Mouse (Mus musculus) urinary bladder, adult 18-20 months (tissue): Measurements from ENCODE around the gene Myo15.
"Not testable (repeated sequence)": the region's sequence is repeated elsewhere in the genome, so short reads cannot be mapped to it uniquely, and the experiment has no call there.

Source experiments
- DNase-seq, 2 experiments: peaks; one replicate each; pipeline ENCODE4 v3.0.0; 2022; ENCODE audit warnings: low spot score in 2 of 2, mixed read lengths in 2 of 2

The Myo15 gene

GRCm38 (mm10) chr11:60469039-60469438 is at the start of gene Myo15:
Myo15 (plus strand) TSS chr11:60469339.
- no peak for DNase-seq

- DNase-seq, result no peak
Observed at GRCm38 (mm10) chr11:60422046-60422668, 47.0 kb upstream of the Myo15 start.

- no peak for DNase-seq
Observed at GRCm38 (mm10) chr11:60423006-60423405, 46.1 kb upstream of the Myo15 start.

- DNase-seq, result no peak
Observed at GRCm38 (mm10) chr11:60426417-60426816, 42.7 kb upstream of the Myo15 start.

GRCm38 (mm10) chr11:60427628-60428027 is 41.5 kb upstream of the Myo15 start:
- no peak for DNase-seq

GRCm38 (mm10) chr11:60433501-60433900 is 35.6 kb upstream of the Myo15 start:
- DNase-seq, result no peak

GRCm38 (mm10) chr11:60435133-60435532 is 34.0 kb upstream of the Myo15 start:
- no peak for DNase-seq

GRCm38 (mm10) chr11:60436618-60437017 is 32.5 kb upstream of the Myo15 start:
- no peak for DNase-seq

- not testable (repeated sequence) for DNase-seq
Observed at GRCm38 (mm10) chr11:60439621-60440020, 29.5 kb upstream of the Myo15 start.

- DNase-seq, result no peak
Observed at GRCm38 (mm10) chr11:60440176-60440575, 29.0 kb upstream of the Myo15 start.

GRCm38 (mm10) chr11:60442896-60443295 is 26.2 kb upstream of the Myo15 start:
- no peak for DNase-seq

- no peak for DNase-seq
Observed at GRCm38 (mm10) chr11:60444007-60444406, 25.1 kb upstream of the Myo15 start.

GRCm38 (mm10) chr11:60454080-60454744 is 14.9 kb upstream of the Myo15 start, which contains the start of gene Drg2:
Drg2 (plus strand) TSS chr11:60454591.
- DNase-seq, result peak; percentile 80 to 82

GRCm38 (mm10) chr11:60454745-60455087 is 14.4 kb upstream of the Myo15 start:
- no peak for DNase-seq

GRCm38 (mm10) chr11:60457973-60458372 is 11.2 kb upstream of the Myo15 start:
- DNase-seq, result no peak

- DNase-seq, result no peak
Observed at GRCm38 (mm10) chr11:60465943-60466380, 3.2 kb upstream of the Myo15 start.

- no peak for DNase-seq
Observed at GRCm38 (mm10) chr11:60470743-60471142, 1.6 kb downstream of the Myo15 start.

GRCm38 (mm10) chr11:60474534-60474933 is 5.4 kb downstream of the Myo15 start:
- DNase-seq, result no peak

GRCm38 (mm10) chr11:60475668-60476362 is 6.7 kb downstream of the Myo15 start:
- no peak for DNase-seq

- DNase-seq, result no peak
Observed at GRCm38 (mm10) chr11:60478121-60478520, 9.0 kb downstream of the Myo15 start.

GRCm38 (mm10) chr11:60486267-60486666 is 17.1 kb downstream of the Myo15 start:
- no peak for DNase-seq

- no peak for DNase-seq
Observed at GRCm38 (mm10) chr11:60492726-60493125, 23.6 kb downstream of the Myo15 start.

- DNase-seq, result no peak
Observed at GRCm38 (mm10) chr11:60495692-60496091, 26.6 kb downstream of the Myo15 start.
